Mouse (Mus musculus) megakaryocyte, adult 5-6 weeks (primary cell): ENCODE results near the gene Heatr6. TPM values are rescaled to one million over a fixed set of nuclear protein-coding genes. Genes with fewer than 3 reads are reported as not detected.

Experiments used
- ATAC-seq: 2 replicates; pipeline ENCODE4 v1.8.0; 2016; ENCODE audit warnings: mild to moderate bottlenecking, inconsistent platforms; ENCODE audit not compliant: poor library complexity, severe bottlenecking
- total RNA-seq, 2 experiments: library from RNA; stranded (forward) in 1 of 2; stranded (reverse) in 1 of 2; fragments of 153-499, 151-499 nt in 1 of 2; fragments of 221-1000, 200-1000 nt in 1 of 2; gene quantifications; 2 replicates each; pipeline versions ENCODE4 v1.2.3 to v1.2.4; 2015 to 2017

Gene Heatr6
- total RNA-seq, 2 experiments from 2014 or later: 13.2 to 17.0 TPM

DNA sequence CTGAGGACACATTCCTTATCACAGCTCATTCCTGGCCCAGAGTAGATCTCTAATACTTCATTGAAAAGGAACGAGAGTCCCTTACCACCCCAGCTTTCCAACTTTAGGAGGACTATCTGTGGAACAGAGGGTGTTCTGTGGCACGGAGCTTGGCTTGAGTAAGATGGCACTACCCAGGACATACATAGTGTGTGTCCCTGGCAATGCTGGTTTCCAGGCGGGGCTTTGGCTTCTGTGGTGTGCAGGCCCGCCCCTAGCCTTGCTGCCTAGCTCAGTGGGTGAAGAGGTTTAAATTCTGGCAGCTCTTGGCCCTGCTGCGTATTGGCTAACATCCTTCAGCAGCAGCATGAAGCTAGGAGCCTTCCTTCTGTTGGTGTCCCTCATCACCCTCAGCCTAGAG, 6.8 kb upstream of the Heatr6 start, which contains the start of gene Wfdc21:
Gene Wfdc21, plus strand, starts transcription at position 260 of the 400 bp plus-strand sequence.
- ATAC-seq: peak; percentile 60

- ATAC-seq: peak; percentile 62
These were observed 5.9 kb upstream of the Heatr6 start for GRCm38 (mm10) chr11:83747376-83748265.

GRCm38 (mm10) chr11:83754227-83754626, 731 bp downstream of the Heatr6 start:
- no peak for ATAC-seq

DNA sequence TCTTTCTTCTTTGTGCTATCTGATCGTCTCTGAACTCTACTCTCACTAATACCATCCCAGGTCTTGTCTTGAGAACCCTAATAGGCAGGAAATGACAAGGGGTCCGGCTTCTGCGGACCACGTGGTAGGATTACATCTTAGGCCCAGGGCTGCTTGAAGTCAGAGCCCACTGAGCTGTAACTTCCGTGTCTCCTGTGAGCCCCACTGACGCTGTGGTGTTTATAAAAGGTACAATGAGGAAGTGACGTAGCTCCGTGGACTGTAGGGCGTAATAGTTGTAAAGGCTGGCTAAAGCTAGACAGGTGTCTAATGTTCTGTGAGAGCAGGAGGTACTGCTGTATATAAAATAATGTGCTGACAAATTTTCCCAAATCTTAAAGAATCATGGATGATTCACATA, 13.8 kb downstream of the Heatr6 start:
- ATAC-seq: 0 out of 2 replicates have a peak, but pooled peaks have one; percentile 30

- no peak for ATAC-seq
These were observed 15.5 kb downstream of the Heatr6 start for GRCm38 (mm10) chr11:83768976-83769375.

DNA sequence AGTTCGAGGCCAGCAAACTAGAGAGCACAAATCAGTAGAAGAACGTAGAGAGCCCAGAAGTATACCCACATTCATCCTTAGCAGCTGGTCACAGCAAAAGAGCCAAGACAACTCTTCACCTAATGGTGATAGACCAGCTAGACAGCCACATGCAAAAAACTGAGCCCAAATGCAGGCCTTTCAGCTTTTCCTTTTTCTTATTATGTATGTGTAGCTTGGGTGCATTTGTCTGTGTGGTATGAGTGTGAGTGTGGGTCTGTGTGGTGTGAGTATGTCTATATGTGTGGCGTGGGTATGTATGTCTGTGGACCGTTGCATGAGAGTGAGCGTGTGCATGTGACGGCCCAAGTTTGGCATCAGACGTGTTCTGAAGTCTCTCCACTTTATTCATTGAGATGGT, 17.5 kb downstream of the Heatr6 start:
- ATAC-seq: no peak

DNA sequence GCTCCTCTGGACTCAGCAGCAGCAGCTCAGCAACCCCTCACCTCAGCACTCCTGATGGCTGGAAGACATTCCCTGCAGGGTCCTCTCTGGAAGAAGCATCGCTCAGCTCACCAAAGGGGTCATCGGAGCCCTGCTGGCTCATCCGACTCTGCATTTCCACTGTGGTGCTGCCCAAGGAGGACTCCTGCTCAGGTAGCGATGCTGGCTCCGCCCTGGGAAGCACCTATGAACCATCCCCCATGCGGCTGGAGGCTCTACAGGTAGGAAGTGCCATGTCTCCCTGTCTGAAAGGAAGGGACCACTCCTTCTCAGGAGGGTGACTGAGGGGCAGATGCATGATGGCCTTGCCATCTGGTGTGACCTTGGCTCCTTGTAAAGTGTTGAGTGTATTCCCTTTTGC, 18.8 kb downstream of the Heatr6 start:
- no peak for ATAC-seq

GRCm38 (mm10) chr11:83773691-83774090, 20.2 kb downstream of the Heatr6 start:
- ATAC-seq: no peak

- no peak for ATAC-seq
These were observed 20.8 kb downstream of the Heatr6 start for GRCm38 (mm10) chr11:83774324-83774723.

DNA sequence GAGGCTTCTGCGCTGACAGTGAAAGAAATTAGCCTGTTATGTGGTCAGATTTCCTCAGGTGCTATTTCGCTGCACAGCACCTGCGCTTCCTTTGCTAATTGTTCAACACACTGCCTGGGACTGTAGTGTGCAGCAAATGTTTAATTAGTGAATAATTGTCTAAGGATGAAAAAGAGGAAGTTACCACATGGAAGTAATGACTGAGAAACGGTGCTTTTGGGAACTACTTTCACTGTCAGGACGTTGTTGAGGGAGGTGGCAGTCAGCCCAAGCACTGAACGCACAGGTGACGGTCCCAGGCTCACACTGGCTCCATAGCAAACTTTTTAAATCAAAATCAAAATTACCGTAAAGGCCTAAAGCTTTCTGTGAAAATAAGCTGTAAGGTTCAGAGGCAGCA, 23.3 kb downstream of the Heatr6 start:
- ATAC-seq: peak; percentile 38

GRCm38 (mm10) chr11:83783931-83784600, 30.6 kb downstream of the Heatr6 start:
- ATAC-seq: no peak

GRCm38 (mm10) chr11:83784661-83785060, 31.2 kb downstream of the Heatr6 start:
- ATAC-seq: no peak

GRCm38 (mm10) chr11:83785366-83785765, 31.9 kb downstream of the Heatr6 start:
- ATAC-seq: peak; percentile 53

DNA sequence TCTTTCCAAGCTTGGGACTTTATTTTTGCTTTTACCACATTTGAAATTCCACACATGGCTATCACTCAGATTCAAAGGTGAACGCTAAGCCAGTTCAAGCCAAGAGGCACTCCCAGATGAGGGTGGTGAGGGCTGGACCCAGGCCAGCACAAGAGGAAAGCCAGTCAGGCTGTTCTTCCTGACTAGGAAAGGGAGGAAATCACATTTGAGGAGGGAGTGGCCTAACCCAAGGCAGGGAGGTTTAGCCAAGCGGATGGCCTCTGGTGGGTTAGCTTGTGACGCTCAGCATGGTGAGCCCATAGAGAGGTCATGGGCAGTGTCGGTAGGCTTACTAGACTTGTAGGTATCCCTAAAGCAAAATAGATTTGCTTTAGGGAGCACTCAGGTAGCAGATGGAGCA, 33.3 kb downstream of the Heatr6 start:
- ATAC-seq: no peak

- no peak for ATAC-seq
These were observed 34.0 kb downstream of the Heatr6 start for GRCm38 (mm10) chr11:83787401-83788021.

GRCm38 (mm10) chr11:83788331-83788730, 34.8 kb downstream of the Heatr6 start:
- no peak for ATAC-seq

- ATAC-seq: peak; percentile 88
These were observed 35.8 kb downstream of the Heatr6 start for GRCm38 (mm10) chr11:83789259-83789658.

GRCm38 (mm10) chr11:83791133-83791532, 37.6 kb downstream of the Heatr6 start:
- no peak for ATAC-seq

DNA sequence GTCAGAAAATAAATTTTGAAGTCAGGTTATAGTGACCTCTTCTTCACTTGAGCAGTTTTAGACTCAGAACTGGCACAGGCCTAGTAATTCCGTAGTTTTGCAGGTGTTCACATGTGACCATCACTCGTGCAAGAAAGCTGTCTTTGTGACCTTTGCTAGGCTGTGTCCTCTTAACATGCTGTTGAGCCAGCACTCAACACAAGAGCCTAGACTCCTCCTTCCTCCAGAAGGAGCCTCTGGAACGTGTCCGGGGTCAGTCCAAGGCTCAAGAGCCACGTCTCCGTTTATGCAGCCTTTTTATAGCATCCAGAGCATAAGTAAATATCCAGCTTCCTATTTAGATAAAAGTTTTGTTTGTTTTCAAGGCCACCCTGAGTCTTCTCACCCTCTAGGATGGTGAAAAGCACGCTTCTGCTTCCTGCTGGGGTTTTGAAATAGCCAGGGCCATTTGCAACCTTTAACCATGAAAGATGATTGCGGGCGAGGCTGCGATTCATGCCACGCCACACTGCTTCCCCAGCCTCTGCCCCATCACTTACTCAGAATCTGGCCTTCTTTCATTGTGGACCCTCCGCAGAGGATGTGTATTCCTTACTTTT, 38.9 kb downstream of the Heatr6 start:
- peak; percentile 39; the same call in 1 of the 2 replicates for ATAC-seq

DNA sequence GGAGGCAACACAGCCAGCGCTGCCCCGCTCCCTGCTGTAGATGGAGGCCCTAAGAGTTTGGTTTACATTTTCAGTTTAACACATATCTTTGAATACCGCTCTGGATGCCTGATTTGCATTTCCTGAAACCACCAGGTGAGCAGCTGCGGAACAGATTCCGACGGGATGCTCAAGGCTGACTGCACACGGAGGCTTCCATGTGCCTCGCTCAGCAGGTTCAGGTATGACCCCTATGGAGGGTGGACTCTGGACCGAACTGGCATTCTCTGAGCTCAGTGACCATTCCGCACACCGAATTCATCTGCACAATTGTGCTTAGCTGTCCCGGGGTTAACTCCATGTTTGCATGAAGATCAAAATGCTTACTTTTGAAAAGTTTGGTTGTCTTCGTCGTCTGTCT, 39.8 kb downstream of the Heatr6 start:
- no peak for ATAC-seq

GRCm38 (mm10) chr11:83796112-83796511, 42.6 kb downstream of the Heatr6 start:
- ATAC-seq: no peak
